Mouse (Mus musculus) testis, adult 10 weeks (tissue): ENCODE results near the gene Gm13023. TPM values are rescaled to one million over a fixed set of nuclear protein-coding genes. Genes with fewer than 3 reads are reported as not detected.

Experiments used
- polyA plus RNA-seq: library from polyadenylated mRNA; stranded (reverse); fragments of 350-450 nt; fragmentation: Illumina TruSeq; extraction: RNeasy Lipid Tissue Mini Kit (QIAGEN cat#74804); gene quantifications from one replicate; pipeline ENCODE4 v1.2.3, GENCODE M21; 2014; ENCODE audit warnings: low read depth, low replicate concordance

The Gm13023 gene
- not detected for polyA plus RNA-seq

DNA sequence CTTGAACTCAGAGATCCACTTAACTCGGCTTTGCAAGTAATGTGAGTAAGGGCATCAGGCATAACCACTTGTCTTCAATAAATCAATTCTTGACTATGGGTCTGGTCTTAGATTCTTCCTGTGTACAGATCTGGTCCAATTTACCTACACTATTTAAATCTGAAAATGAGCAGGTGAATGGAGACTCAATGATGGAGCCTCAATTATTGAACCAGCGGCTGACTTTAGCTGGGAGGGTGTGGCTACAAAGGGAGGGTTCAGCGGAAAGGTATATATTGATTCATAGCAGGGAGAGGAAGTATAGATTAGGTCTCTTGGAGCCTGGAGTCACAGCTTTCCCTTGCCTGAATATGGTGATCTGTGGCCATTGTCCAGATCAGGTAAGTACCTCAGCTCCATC lies at the start of gene Gm13023:
Gene Gm13023 (plus strand): TSS at position 301 of the 400 bp plus-strand sequence.

DNA sequence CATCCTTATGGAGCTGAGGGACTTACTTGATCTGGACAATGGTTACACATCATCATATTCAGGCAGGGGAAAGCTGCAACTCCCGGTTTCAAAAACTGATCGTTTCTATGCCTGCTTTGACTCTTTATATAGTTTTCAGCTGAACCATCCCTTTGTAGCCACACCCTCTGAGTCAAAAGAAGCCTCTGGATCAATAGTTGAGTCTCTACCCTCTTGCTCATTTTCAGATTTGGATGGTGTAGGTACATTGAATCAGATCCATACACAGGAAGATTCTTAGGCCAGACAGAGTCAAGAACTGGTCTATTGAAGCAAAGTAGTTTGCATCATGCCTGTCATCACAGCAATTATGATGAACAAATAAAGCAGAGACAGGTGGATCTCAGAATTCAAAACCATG lies 26.8 kb downstream of the Gm13023 start, which contains the start of gene Gm13084:
Gene Gm13084 (minus strand): TSS at position 101 of the 400 bp plus-strand sequence.

Other genes starting within 250 kb of the Gm13023 start
- not detected for gene BC080695, start 237.7 kb upstream of the Gm13023 start, polyA plus RNA-seq
- not detected for gene Gm13057, start 237.6 kb upstream of the Gm13023 start, polyA plus RNA-seq
- gene Gm13083, start 174.3 kb upstream of the Gm13023 start, polyA plus RNA-seq: not detected
- not detected for gene Gm13088, start 132.1 kb upstream of the Gm13023 start, polyA plus RNA-seq
- not detected for gene Gm13089, start 86.6 kb upstream of the Gm13023 start, polyA plus RNA-seq
- not detected for gene Gm13078, start 69.9 kb upstream of the Gm13023 start, polyA plus RNA-seq
- gene Gm13084, start 26.7 kb downstream of the Gm13023 start, polyA plus RNA-seq: not detected
- not detected for gene Gm13103, start 57.1 kb downstream of the Gm13023 start, polyA plus RNA-seq
- gene Pramef6, start 111.0 kb downstream of the Gm13023 start, polyA plus RNA-seq: not detected
- gene Pramef25, start 161.7 kb downstream of the Gm13023 start, polyA plus RNA-seq: not detected
- 0.41 TPM for gene Gm13101, start 177.6 kb downstream of the Gm13023 start, polyA plus RNA-seq
- gene Pramef17, start 205.0 kb downstream of the Gm13023 start, polyA plus RNA-seq: not detected